13 mouse cellular contexts compared by ENCODE assay signal in genomic region chr8:125620301-125620700, GRCm38 (mm10). TPM values are rescaled to one million over a fixed set of nuclear protein-coding genes. Genes with fewer than 3 reads are reported as not detected.
DNase-seq lines count a peak whose midpoint lies in the region; ATAC-seq and TF ChIP-seq lines count a peak whose summit lies in the region.
"Had no signal": no experiment of that assay in that cellular context is flagged by ENCODE, and none has a peak within 500 bp of the region (broad histone marks: within the 10 kb centered on the region; RNA-seq: fewer than 3 reads in every experiment).

No protein-coding gene starts in this region.

- WGBS in heart, embryonic 11.5 days (ENCODE audit: insufficient replicate concordance), result 21% methylated on average over 4 of the region's 4 CpGs
- 38% methylated on average over 4 of the region's 4 CpGs for WGBS in kidney, postnatal 0 days
- WGBS in forebrain, postnatal 0 days, result 85% methylated on average over 4 of the region's 4 CpGs

- no peak overlapping the region for H3K4me2 ChIP-seq in heart, embryonic 11.5 days
- H3K4me2 ChIP-seq in kidney, postnatal 0 days (ENCODE audit: low read length), result no peak overlapping the region
- no peak overlapping the region for H3K4me2 ChIP-seq in forebrain, postnatal 0 days (ENCODE audit: low read depth)
- H3K4me2 ChIP-seq: liver, embryonic 12.5 days had no signal

- H3K36me3 ChIP-seq in heart, embryonic 11.5 days (ENCODE audit: control insufficient read depth, insufficient read depth, low read length), result no peaks in the 10 kb centered on the region
- no peaks in the 10 kb centered on the region for H3K36me3 ChIP-seq in kidney, postnatal 0 days (ENCODE audit: insufficient read depth, low read length)
- H3K36me3 ChIP-seq in forebrain, postnatal 0 days (ENCODE audit: insufficient read depth), result no peaks in the 10 kb centered on the region
- H3K36me3 ChIP-seq: forebrain, embryonic 10.5 days; G1E; liver, embryonic 12.5 days had no signal

- 0 out of 2 replicates have a peak, but pooled peaks have one; percentile 9 for ATAC-seq in heart, embryonic 11.5 days (replicated peaks; ENCODE audit: insufficient number of reproducible peaks, low FRiP score, low TSS enrichment)
- peak; percentile 47 for ATAC-seq in kidney, postnatal 0 days (replicated peaks; ENCODE audit: low FRiP score, low read depth)
- peak; percentile 26; the same call in 1 of the 2 replicates for ATAC-seq in megakaryocyte progenitor cell, adult 5-6 weeks (replicated peaks; ENCODE audit: poor library complexity)
- ATAC-seq in forebrain, postnatal 0 days, result no peak
- ATAC-seq: liver, embryonic 12.5 days had no signal

- DNase-seq in heart, postnatal 10 days, result no peak
- DNase-seq in kidney, postnatal 0 days (ENCODE audit: low spot score), result no peak
- no peak for DNase-seq in kidney, postnatal 36 days
- DNase-seq in MN1 (ENCODE audit: low spot score), result peak; percentile 88
- DNase-seq in cerebellum, adult 11 months, result no peak
- DNase-seq in forebrain, postnatal 0 days, result no peak
- DNase-seq: B cell, adult 2 months; kidney, adult 18-20 months had no signal

- H3K27me3 ChIP-seq in heart, embryonic 11.5 days (ENCODE audit: control insufficient read depth, insufficient read depth, low read length), result no peaks in the 10 kb centered on the region
- H3K27me3 ChIP-seq in kidney, postnatal 0 days (ENCODE audit: insufficient read depth, low read length), result no peaks in the 10 kb centered on the region
- 0 out of 2 replicates have a peak, but pooled peaks cover 3% of the 10 kb centered on the region for H3K27me3 ChIP-seq in forebrain, postnatal 0 days (ENCODE audit: insufficient read depth, low read length)

- H3K9me3 ChIP-seq in heart, embryonic 11.5 days (replicated peaks; ENCODE audit: control insufficient read depth, low read length), result peaks cover 3% of the 10 kb centered on the region; the same call in 1 of the 2 replicates
- 0 out of 2 replicates have a peak, but pooled peaks cover under 1% of the 10 kb centered on the region for H3K9me3 ChIP-seq in kidney, postnatal 0 days (replicated peaks; ENCODE audit: low read length)
- H3K9me3 ChIP-seq in forebrain, postnatal 0 days (ENCODE audit: low read length), result no peaks in the 10 kb centered on the region
- H3K9me3 ChIP-seq: liver, embryonic 12.5 days had no signal

- intact Hi-C loops in heart, postnatal 10 days (cut with DNase I), result no loop called here

- H3K4me1 ChIP-seq in heart, embryonic 11.5 days (ENCODE audit: control insufficient read depth, insufficient read depth, low read length), result peaks cover 40% of the 10 kb centered on the region
- H3K4me1 ChIP-seq in kidney, postnatal 0 days (replicated peaks; ENCODE audit: insufficient read depth, low read length), result peaks cover 12% of the 10 kb centered on the region
- no peaks in the 10 kb centered on the region for H3K4me1 ChIP-seq in forebrain, postnatal 0 days (ENCODE audit: insufficient read depth)

- TF ChIP-seq CTCF in kidney, postnatal 0 days (IDR thresholded peaks at IDR 0.05; ENCODE audit: low read depth), result no peak
- TF ChIP-seq CTCF in forebrain, postnatal 0 days (IDR thresholded peaks at IDR 0.05; ENCODE audit: low read depth), result no peak

- H3K4me3 ChIP-seq in heart, embryonic 11.5 days (ENCODE audit: low read depth, low read length), result no peak overlapping the region
- H3K4me3 ChIP-seq in kidney, postnatal 0 days (replicated peaks; ENCODE audit: low read depth, low read length), result no peak overlapping the region
- no peak overlapping the region for H3K4me3 ChIP-seq in forebrain, postnatal 0 days (ENCODE audit: low read depth, low read length)
- H3K4me3 ChIP-seq: forebrain, embryonic 10.5 days; liver, embryonic 12.5 days had no signal

- no peak overlapping the region for H3K9ac ChIP-seq in heart, embryonic 11.5 days (ENCODE audit: low read depth, low read length)
- no peak overlapping the region for H3K9ac ChIP-seq in kidney, postnatal 0 days (ENCODE audit: low read depth, low read length)
- no peak overlapping the region for H3K9ac ChIP-seq in forebrain, postnatal 0 days
- H3K9ac ChIP-seq: liver, embryonic 12.5 days had no signal

- H3K27ac ChIP-seq in heart, embryonic 11.5 days (ENCODE audit: low read depth, low read length), result peak overlapping the region; percentile 32; the same call in 1 of the 2 replicates
- H3K27ac ChIP-seq in kidney, postnatal 0 days, result peak overlapping the region; percentile 31; the same call in 1 of the 2 replicates
- no peak overlapping the region for H3K27ac ChIP-seq in forebrain, postnatal 0 days (ENCODE audit: low read depth, low read length)
- H3K27ac ChIP-seq: liver, embryonic 12.5 days had no signal

RNA-seq across cellular contexts. Expression of gene Map10, which starts 49.3 kb away (rescaled TPM):
- 6.1 and 8.1 TPM in 2 replicates for polyA plus RNA-seq in heart, embryonic 11.5 days (2014; fragmentation: Nextera tagmentation; extraction: Ambion mirVana)
- 1 to 10 TPM; 5.8 to 6.5 TPM for total RNA-seq in heart, postnatal 10 days (2021)
- polyA plus RNA-seq in kidney, postnatal 0 days (2015; fragmentation: Nextera tagmentation; extraction: Ambion mirVana), result 4.7 and 5.3 TPM in 2 replicates
- 1.2 and 1.3 TPM in 2 replicates for total RNA-seq in megakaryocyte progenitor cell, adult 5-6 weeks (2015)
- 1.1 and 1.3 TPM in 2 replicates for total RNA-seq in megakaryocyte progenitor cell, adult 5-6 weeks (2017)
- 11.5 and 13.5 TPM in 2 replicates for total RNA-seq in forebrain, postnatal 0 days (2014; rRNA removed)
- 7.3 and 7.6 TPM in 2 replicates for polyA plus RNA-seq in forebrain, postnatal 0 days (2015; fragmentation: Nextera tagmentation; extraction: Ambion mirVana)
- polyA plus RNA-seq: G1E had no signal

RNA-seq across cellular contexts. Expression of gene Sipa1l2, which starts 50.7 kb away (rescaled TPM):
- polyA plus RNA-seq in heart, embryonic 11.5 days (2014; fragmentation: Nextera tagmentation; extraction: Ambion mirVana), result 16.8 and 19.4 TPM in 2 replicates
- total RNA-seq in heart, postnatal 10 days (2021), result 10 to 100 TPM; 52.7 to 67.3 TPM
- 8.2 and 9.4 TPM in 2 replicates for polyA plus RNA-seq in kidney, postnatal 0 days (2015; fragmentation: Nextera tagmentation; extraction: Ambion mirVana)
- total RNA-seq in megakaryocyte progenitor cell, adult 5-6 weeks (2015), result 0.84 and 1.5 TPM in 2 replicates
- 2.0 and 2.3 TPM in 2 replicates for total RNA-seq in megakaryocyte progenitor cell, adult 5-6 weeks (2017)
- 36.7 and 44.3 TPM in 2 replicates for total RNA-seq in forebrain, postnatal 0 days (2014; rRNA removed)
- polyA plus RNA-seq in forebrain, postnatal 0 days (2015; fragmentation: Nextera tagmentation; extraction: Ambion mirVana), result 8.7 and 10.6 TPM in 2 replicates
- polyA plus RNA-seq: G1E had no signal

Comparison
In these comparisons a context has a peak if more than half of its experiments do, and no peak if none do; other contexts are left out.
1. RNA of gene Sipa1l2, which starts 50.7 kb away (total RNA-seq): 52.7 to 67.3 TPM in heart, postnatal 10 days and 36.7 to 44.3 TPM in forebrain, postnatal 0 days; 0.84 to 2.3 TPM in megakaryocyte progenitor cell, adult 5-6 weeks; every median in the first group is over 10 times any median in the second.